Comparison of ENCODE assay signal across 8 mouse cellular contexts in genomic region chr9:21847926-21848325, GRCm38 (mm10). TPM values are rescaled to one million over a fixed set of nuclear protein-coding genes. Genes with fewer than 3 reads are reported as not detected.
A peak's percentile ranks its signal among the peaks of the same experiment; 100 is the strongest.
DNase-seq lines count a peak whose midpoint lies in the region; ATAC-seq lines count a peak whose summit lies in the region.
"Had no signal": no experiment of that assay in that cellular context is flagged by ENCODE, and none has a peak within 500 bp of the region (broad histone marks: within the 10 kb centered on the region; RNA-seq: fewer than 3 reads in every experiment).

No protein-coding gene starts in this region.

- no peak overlapping the region for H3K4me3 ChIP-seq in kidney, embryonic 14.5 days (ENCODE audit: low read length)
- no peak overlapping the region for H3K4me3 ChIP-seq in embryonic facial prominence, embryonic 14.5 days (ENCODE audit: low read depth, low read length)
- no peak overlapping the region for H3K4me3 ChIP-seq in liver, embryonic 13.5 days (replicated peaks)

- peaks cover 45% of the 10 kb centered on the region for H3K4me1 ChIP-seq in kidney, embryonic 14.5 days (ENCODE audit: control insufficient read depth, insufficient read depth, low read length)
- H3K4me1 ChIP-seq in embryonic facial prominence, embryonic 14.5 days (ENCODE audit: control insufficient read depth, insufficient read depth, low read length): peaks cover 23% of the 10 kb centered on the region
- peaks cover 66% of the 10 kb centered on the region for H3K4me1 ChIP-seq in liver, embryonic 13.5 days (replicated peaks)

- no peak for ATAC-seq in kidney, embryonic 14.5 days (ENCODE audit: low FRiP score, low TSS enrichment)
- no peak for ATAC-seq in embryonic facial prominence, embryonic 14.5 days (ENCODE audit: low read depth)
- ATAC-seq in liver, embryonic 13.5 days (ENCODE audit: low read depth): no peak

- H3K36me3 ChIP-seq in kidney, embryonic 14.5 days (ENCODE audit: control insufficient read depth, insufficient read depth, low read length): peaks cover 34% of the 10 kb centered on the region
- H3K36me3 ChIP-seq in embryonic facial prominence, embryonic 14.5 days (ENCODE audit: control insufficient read depth, insufficient read depth, low read length): peaks cover 29% of the 10 kb centered on the region
- H3K36me3 ChIP-seq in liver, embryonic 13.5 days: no peaks in the 10 kb centered on the region

- DNase-seq in kidney, postnatal 36 days: no peak
- DNase-seq in R1 (ENCODE audit: low read depth, low spot score): peak; percentile 73
- no peak for DNase-seq in embryonic facial prominence, embryonic 14.5 days (ENCODE audit: low spot score)
- DNase-seq in liver, embryonic 13.5 days: no peak
- DNase-seq in spleen, adult 18-20 months: no peak
- DNase-seq in right cerebral cortex, adult 2 months (ENCODE audit: low spot score in 2 of 2): no peak
- DNase-seq: kidney, adult 11 months had no signal

- WGBS in kidney, embryonic 14.5 days: 31% methylated on average over 10 of the region's 10 CpGs
- 29% methylated on average over 10 of the region's 10 CpGs for WGBS in embryonic facial prominence, embryonic 14.5 days
- 39% methylated on average over 10 of the region's 10 CpGs for WGBS in liver, embryonic 13.5 days (ENCODE audit: insufficient replicate concordance)

- H3K4me2 ChIP-seq in kidney, embryonic 14.5 days (replicated peaks; ENCODE audit: low read depth, low read length): no peak overlapping the region
- peak overlapping the region; percentile 50; the same call in 1 of the 2 replicates for H3K4me2 ChIP-seq in embryonic facial prominence, embryonic 14.5 days (ENCODE audit: low read depth, low read length)
- no peak overlapping the region for H3K4me2 ChIP-seq in liver, embryonic 13.5 days

- peak overlapping the region; percentile 91 for H3K27ac ChIP-seq in kidney, embryonic 14.5 days (ENCODE audit: low read depth, low read length)
- H3K27ac ChIP-seq in embryonic facial prominence, embryonic 14.5 days (replicated peaks; ENCODE audit: low read depth, low read length): peak overlapping the region; percentile 85
- peak overlapping the region; percentile 67 for H3K27ac ChIP-seq in liver, embryonic 13.5 days

- no peaks in the 10 kb centered on the region for H3K27me3 ChIP-seq in kidney, embryonic 14.5 days (ENCODE audit: control insufficient read depth, insufficient read depth, low read length)
- no peaks in the 10 kb centered on the region for H3K27me3 ChIP-seq in embryonic facial prominence, embryonic 14.5 days (replicated peaks; ENCODE audit: control insufficient read depth, insufficient read depth, low read length)
- no peaks in the 10 kb centered on the region for H3K27me3 ChIP-seq in liver, embryonic 13.5 days

- H3K9me3 ChIP-seq in kidney, embryonic 14.5 days (ENCODE audit: control insufficient read depth, low read length): no peaks in the 10 kb centered on the region
- H3K9me3 ChIP-seq in embryonic facial prominence, embryonic 14.5 days (ENCODE audit: control insufficient read depth, low read length): no peaks in the 10 kb centered on the region
- H3K9me3 ChIP-seq in liver, embryonic 13.5 days (replicated peaks): no peaks in the 10 kb centered on the region

- H3K9ac ChIP-seq in kidney, embryonic 14.5 days (ENCODE audit: low read depth, low read length): peak overlapping the region; percentile 7; the same call in 1 of the 2 replicates
- H3K9ac ChIP-seq in embryonic facial prominence, embryonic 14.5 days (ENCODE audit: low read depth, low read length): peak overlapping the region; percentile 31; the same call in 1 of the 2 replicates
- H3K9ac ChIP-seq in liver, embryonic 13.5 days: no peak overlapping the region

RNA-seq across cellular contexts. Expression of gene Dock6, which starts 4.5 kb away (rescaled TPM):
- polyA plus RNA-seq in kidney, embryonic 14.5 days (2014; fragmentation: Nextera tagmentation; extraction: Ambion mirVana): 31.9 and 39.7 TPM in 2 replicates
- polyA plus RNA-seq in embryonic facial prominence, embryonic 14.5 days (2014; fragmentation: Nextera tagmentation; extraction: Ambion mirVana): 28.3 and 30.2 TPM in 2 replicates
- polyA plus RNA-seq in liver, embryonic 13.5 days (2015; fragmentation: Nextera tagmentation; extraction: Ambion mirVana): 3.9 and 4.1 TPM in 2 replicates

RNA-seq across cellular contexts. Expression of gene Angptl8, which starts 12.6 kb away (rescaled TPM):
- 2.6 and 3.4 TPM in 2 replicates for polyA plus RNA-seq in kidney, embryonic 14.5 days (2014; fragmentation: Nextera tagmentation; extraction: Ambion mirVana)
- polyA plus RNA-seq in embryonic facial prominence, embryonic 14.5 days (2014; fragmentation: Nextera tagmentation; extraction: Ambion mirVana): 0.41 and 0.54 TPM in 2 replicates
- 15.5 and 16.1 TPM in 2 replicates for polyA plus RNA-seq in liver, embryonic 13.5 days (2015; fragmentation: Nextera tagmentation; extraction: Ambion mirVana)

RNA-seq across cellular contexts. Expression of gene Kank2, which starts 49.4 kb away (rescaled TPM):
- polyA plus RNA-seq in kidney, embryonic 14.5 days (2014; fragmentation: Nextera tagmentation; extraction: Ambion mirVana): 9.4 and 14.3 TPM in 2 replicates
- polyA plus RNA-seq in embryonic facial prominence, embryonic 14.5 days (2014; fragmentation: Nextera tagmentation; extraction: Ambion mirVana): 10.7 and 12.1 TPM in 2 replicates
- 2.6 and 3.4 TPM in 2 replicates for polyA plus RNA-seq in liver, embryonic 13.5 days (2015; fragmentation: Nextera tagmentation; extraction: Ambion mirVana)
